Mouse (Mus musculus) heart, embryonic 15.5 days (tissue): ENCODE data around the gene Cldn7. TPM values are rescaled to one million over a fixed set of nuclear protein-coding genes. Genes with fewer than 3 reads are reported as not detected.

Source experiments
- ATAC-seq: fragments of 200-750 bp; cut with Nextera tagmentation; replicated peaks from 2 replicates; pipeline ENCODE4 v1.8.0; 2017; ENCODE audit warnings: low read depth, moderate TSS enrichment; ENCODE audit not compliant: insufficient number of reproducible peaks, insufficient read depth, low FRiP score
- H3K27ac ChIP-seq: fragments of 300-500 bp; sonication (generic); 2 replicates; pipeline ENCODE4 v1.5.1; 2015; ENCODE audit warnings: mild to moderate bottlenecking, inconsistent platforms
- H3K27me3 ChIP-seq: fragments of 300-500 bp; sonication (generic); 2 replicates; pipeline ENCODE4 v1.6.1; 2015; ENCODE audit warnings: inconsistent platforms
- H3K36me3 ChIP-seq: fragments of 300-500 bp; sonication (generic); 2 replicates; pipeline ENCODE4 v1.6.1; 2015; ENCODE audit warnings: mild to moderate bottlenecking, inconsistent platforms
- H3K4me1 ChIP-seq: fragments of 300-500 bp; sonication (generic); replicated peaks from 2 replicates; pipeline ENCODE4 v1.6.1; 2015; ENCODE audit warnings: inconsistent platforms
- H3K4me2 ChIP-seq: fragments of 300-500 bp; sonication (generic); 2 replicates; pipeline ENCODE4 v1.6.1; 2015; ENCODE audit warnings: inconsistent platforms, mild to moderate bottlenecking, moderate library complexity
- H3K4me3 ChIP-seq: fragments of 300-500 bp; sonication (generic); 2 replicates; pipeline ENCODE4 v1.5.1; 2015; ENCODE audit warnings: mild to moderate bottlenecking, inconsistent platforms
- H3K9ac ChIP-seq: fragments of 300-500 bp; sonication (generic); 2 replicates; pipeline ENCODE4 v1.6.1; 2015; ENCODE audit warnings: mild to moderate bottlenecking, inconsistent platforms
- H3K9me3 ChIP-seq: fragments of 300-500 bp; sonication (generic); replicated peaks from 2 replicates; pipeline ENCODE4 v1.6.1; 2016; ENCODE audit warnings: inconsistent platforms
- WGBS: fragments of 180-500 bp; shearing (Covaris S2); methylation state at CpG from one replicate; pipeline ENCODE4 v1.1.7; 2015; ENCODE audit warnings: mixed read lengths; 5-methylcytosine and 5-hydroxymethylcytosine counted together
- polyA plus RNA-seq: library from polyadenylated mRNA; unstranded; fragments of >200 nt; fragmentation: Nextera tagmentation; extraction: Ambion mirVana; gene quantifications from 2 replicates; pipeline ENCODE4 v1.2.1, GENCODE M21; 2015

Cldn7 gene
- polyA plus RNA-seq, 1 experiment from 2014 or later, result 3.8 TPM

DNA sequence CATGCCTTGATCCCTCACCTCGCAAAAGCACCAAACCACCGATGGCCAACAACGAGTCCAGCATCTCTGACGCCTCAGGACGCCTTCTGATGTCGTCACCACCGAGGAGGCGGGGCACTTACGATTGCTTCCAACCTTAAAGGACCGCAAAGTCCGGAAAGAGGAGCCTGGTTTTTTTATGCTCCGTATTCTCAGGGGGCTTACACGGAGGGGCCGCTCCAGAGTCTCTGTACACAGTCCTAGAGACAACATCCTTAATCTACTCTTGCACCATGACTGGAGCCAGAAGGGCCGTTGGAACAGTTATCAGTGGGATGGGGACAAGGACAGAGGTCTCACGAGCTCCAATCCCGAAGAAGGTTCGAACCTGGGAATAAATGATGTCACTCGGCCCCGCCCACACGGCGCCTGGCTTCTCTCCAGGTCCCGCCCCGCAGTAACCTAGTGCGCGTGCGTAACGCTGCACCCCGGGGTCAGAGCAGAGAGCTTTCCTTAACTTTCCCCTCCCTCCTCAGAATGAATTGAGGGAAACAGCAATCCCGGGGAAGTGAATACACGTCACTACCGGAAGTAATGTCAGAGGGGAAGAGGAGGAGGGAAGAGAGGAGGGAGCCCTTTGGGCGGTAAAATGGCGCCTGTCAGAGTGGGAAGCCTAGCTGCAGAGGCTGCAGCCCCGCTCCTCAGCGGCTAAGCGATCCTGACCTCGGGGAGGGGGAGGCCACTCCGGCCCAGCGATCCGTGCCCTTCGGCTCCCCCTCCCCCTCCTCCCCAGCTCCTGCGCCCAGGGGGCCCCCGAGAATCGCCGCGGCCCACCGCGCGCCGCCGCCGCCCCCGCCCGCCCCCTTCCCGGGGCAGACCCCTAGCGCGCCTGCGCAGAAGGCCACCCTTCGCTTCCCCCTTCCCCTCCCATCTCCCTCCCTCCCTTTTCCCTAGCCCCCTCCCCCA lies 15.9 kb downstream of the Cldn7 start:
- peak overlapping the region; percentile 89 for H3K4me2 ChIP-seq
- peaks cover 36% of the 10 kb centered on the region for H3K36me3 ChIP-seq
- under 1% methylated on average over 59 of the region's 60 CpGs for WGBS
- H3K9ac ChIP-seq, result peak overlapping the region; percentile 100
- H3K27ac ChIP-seq, result peak overlapping the region; percentile 100
- H3K4me3 ChIP-seq, result peak overlapping the region; percentile 98
- peak; percentile 97 for ATAC-seq
- H3K4me1 ChIP-seq, result peaks cover 31% of the 10 kb centered on the region
- H3K27me3 ChIP-seq, result no peaks in the 10 kb centered on the region
- no peaks in the 10 kb centered on the region for H3K9me3 ChIP-seq

DNA sequence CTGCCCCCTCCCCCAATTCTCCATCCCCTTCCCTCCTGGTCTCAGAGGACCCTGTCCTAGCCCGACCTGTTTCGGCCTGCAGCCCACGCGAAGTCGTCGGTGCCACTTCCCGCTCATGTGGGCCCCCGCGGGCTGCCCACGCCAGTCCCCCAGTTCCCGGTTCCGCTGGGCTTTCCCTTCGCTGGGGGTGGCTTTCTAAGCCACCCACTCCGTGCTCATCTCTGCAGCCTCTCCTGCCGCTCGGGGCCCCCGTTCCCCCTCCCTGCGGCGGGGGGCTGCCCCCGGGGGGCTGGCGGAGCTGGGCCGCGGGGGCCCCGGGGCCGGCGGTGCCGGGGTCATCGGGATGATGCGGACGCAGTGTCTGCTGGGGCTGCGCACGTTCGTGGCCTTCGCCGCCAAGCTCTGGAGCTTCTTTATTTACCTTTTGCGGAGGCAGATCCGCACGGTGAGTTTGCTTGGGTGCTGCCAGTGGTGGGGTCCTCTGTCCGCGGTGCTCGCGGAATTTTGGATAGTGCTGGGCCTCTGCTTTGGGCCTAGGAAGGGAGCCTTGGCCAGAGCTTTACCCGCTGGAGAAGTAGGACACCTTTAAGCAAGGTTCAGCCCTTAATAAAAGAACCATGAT lies 16.7 kb downstream of the Cldn7 start, which contains the start of gene Ctdnep1:
Ctdnep1 (plus strand) TSS at position 16 of the 622 bp plus-strand sequence.
- ATAC-seq, result no peak
- under 1% methylated on average over 40 of the region's 43 CpGs for WGBS
- Histone ChIP-seq H3K27ac (peak within 1 kb of the TSS; percentile 100), H3K27me3 (no peaks in the 10 kb centered on the region), H3K4me2 (peak within 1 kb of the TSS; percentile 89), H3K4me3 (peak within 1 kb of the TSS; percentile 98), H3K9me3 (no peaks in the 10 kb centered on the region), H3K9ac (peak within 1 kb of the TSS; percentile 100), H3K36me3 (peaks cover 36% of the 10 kb centered on the region), H3K4me1 (peaks cover 31% of the 10 kb centered on the region)

DNA sequence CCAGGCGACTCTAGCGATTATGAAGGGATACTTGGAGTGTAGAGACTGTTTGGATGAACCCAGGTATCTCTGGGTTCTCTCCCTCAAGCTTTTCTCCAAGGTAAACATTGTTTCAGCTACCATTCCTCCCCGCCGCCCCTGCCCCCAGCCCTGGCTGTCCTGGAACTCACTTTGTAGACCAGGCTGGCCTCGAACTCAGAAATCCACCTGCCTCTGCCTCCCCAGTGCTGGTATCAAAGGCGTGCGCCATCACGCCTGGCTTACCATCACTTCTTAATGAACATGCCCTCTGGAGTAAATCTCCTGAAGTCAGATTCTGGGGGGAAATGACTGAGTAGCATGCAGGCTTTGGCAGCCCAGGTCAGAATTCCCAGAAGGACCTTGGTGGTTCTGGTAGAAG lies 17.6 kb downstream of the Cldn7 start, which contains the start of gene Elp5:
Elp5 (minus strand) TSS at position 293 of the 400 bp plus-strand sequence.
- H3K9me3 ChIP-seq, result no peaks in the 10 kb centered on the region
- WGBS, result 44% methylated on average over 8 of the region's 8 CpGs
- peak within 1 kb of the TSS; percentile 98 for H3K4me3 ChIP-seq
- peaks cover 31% of the 10 kb centered on the region for H3K4me1 ChIP-seq
- peaks cover 43% of the 10 kb centered on the region for H3K36me3 ChIP-seq
- no peaks in the 10 kb centered on the region for H3K27me3 ChIP-seq
- peak within 1 kb of the TSS; percentile 100 for H3K9ac ChIP-seq
- no peak for ATAC-seq
- peak within 1 kb of the TSS; percentile 100 for H3K27ac ChIP-seq
- peak within 1 kb of the TSS; percentile 89 for H3K4me2 ChIP-seq

DNA sequence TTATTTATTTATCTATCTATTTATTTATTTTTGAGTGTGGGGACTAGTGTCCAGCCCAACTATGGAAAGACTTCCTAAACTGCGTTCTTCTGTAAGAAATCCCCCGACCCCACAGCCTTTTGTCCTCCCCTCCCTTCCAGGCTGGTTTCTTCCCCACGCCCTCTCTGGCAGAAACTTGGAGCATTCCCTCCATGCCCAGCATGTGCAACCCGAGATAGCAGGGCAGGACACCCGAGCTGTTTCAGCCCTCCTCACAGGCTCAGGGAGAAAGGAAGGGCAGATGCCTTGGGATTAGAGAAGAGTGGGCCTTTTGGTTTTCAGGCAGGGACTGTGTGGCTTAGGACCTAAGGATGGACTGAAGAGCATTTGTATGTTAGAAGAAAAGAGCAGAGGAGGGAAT lies 18.3 kb downstream of the Cldn7 start:
- WGBS, result 14% methylated on average over 5 of the region's 5 CpGs

DNA sequence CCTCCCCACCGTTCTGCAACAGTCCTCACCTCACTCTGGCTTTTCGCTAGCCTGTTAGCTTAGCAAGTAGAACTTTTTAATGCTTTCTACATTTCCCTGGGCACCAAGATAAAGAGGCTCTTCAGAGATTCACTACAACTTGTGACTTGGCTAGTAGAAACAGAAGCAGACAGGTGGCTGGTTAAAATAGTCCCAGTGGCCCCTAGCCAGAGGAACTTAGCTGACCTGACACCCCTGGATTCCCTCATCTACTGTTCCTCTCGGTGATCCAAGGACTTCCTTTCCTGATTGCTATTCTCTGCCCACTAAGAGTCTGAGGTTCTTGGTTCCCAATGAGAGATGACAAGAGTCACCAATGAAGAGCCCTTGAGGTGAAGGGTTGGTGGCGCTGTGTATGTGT lies 18.8 kb downstream of the Cldn7 start:
- peak overlapping the region; percentile 100 for H3K9ac ChIP-seq
- peak overlapping the region; percentile 89 for H3K4me2 ChIP-seq
- H3K9me3 ChIP-seq, result no peaks in the 10 kb centered on the region
- WGBS, result 76% methylated on average over 4 of the region's 4 CpGs
- H3K36me3 ChIP-seq, result peaks cover 47% of the 10 kb centered on the region
- H3K4me1 ChIP-seq, result peaks cover 31% of the 10 kb centered on the region
- peak overlapping the region; percentile 100 for H3K27ac ChIP-seq
- H3K27me3 ChIP-seq, result no peaks in the 10 kb centered on the region
- peak overlapping the region; percentile 98 for H3K4me3 ChIP-seq
- ATAC-seq, result no peak

More for the DNA sequence above, 18.3 kb downstream of the Cldn7 start:
- peaks cover 46% of the 10 kb centered on the region for H3K36me3 ChIP-seq
- H3K4me2 ChIP-seq, result peak overlapping the region; percentile 89
- H3K4me1 ChIP-seq, result peaks cover 31% of the 10 kb centered on the region
- peak overlapping the region; percentile 98 for H3K4me3 ChIP-seq
- H3K27me3 ChIP-seq, result no peaks in the 10 kb centered on the region
- H3K9me3 ChIP-seq, result no peaks in the 10 kb centered on the region
- H3K27ac ChIP-seq, result peak overlapping the region; percentile 100
- H3K9ac ChIP-seq, result peak overlapping the region; percentile 100
- ATAC-seq, result no peak

DNA sequence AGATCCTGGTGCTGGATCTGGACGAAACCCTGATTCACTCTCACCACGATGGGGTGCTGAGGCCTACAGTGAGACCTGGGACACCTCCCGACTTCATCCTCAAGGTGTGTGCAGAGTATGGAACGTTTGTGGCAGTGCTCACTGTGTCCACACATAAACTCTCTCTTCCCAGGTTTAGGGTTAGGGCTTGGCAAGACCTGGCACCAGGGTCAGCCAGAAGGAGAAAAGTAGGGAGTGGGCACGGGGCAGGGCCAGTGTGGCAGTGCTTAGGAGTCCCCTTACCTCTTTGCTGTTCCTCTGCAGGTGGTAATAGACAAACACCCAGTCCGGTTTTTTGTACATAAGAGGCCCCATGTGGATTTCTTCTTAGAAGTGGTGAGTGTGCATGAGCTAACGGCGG lies 19.9 kb downstream of the Cldn7 start:
- H3K27ac ChIP-seq, result no peak overlapping the region
- peaks cover 24% of the 10 kb centered on the region for H3K4me1 ChIP-seq
- no peaks in the 10 kb centered on the region for H3K27me3 ChIP-seq
- 88% methylated on average over 8 of the region's 8 CpGs for WGBS
- no peak overlapping the region for H3K4me2 ChIP-seq
- ATAC-seq, result no peak
- no peaks in the 10 kb centered on the region for H3K9me3 ChIP-seq
- no peak overlapping the region for H3K9ac ChIP-seq
- peaks cover 51% of the 10 kb centered on the region for H3K36me3 ChIP-seq
- H3K4me3 ChIP-seq, result no peak overlapping the region

DNA sequence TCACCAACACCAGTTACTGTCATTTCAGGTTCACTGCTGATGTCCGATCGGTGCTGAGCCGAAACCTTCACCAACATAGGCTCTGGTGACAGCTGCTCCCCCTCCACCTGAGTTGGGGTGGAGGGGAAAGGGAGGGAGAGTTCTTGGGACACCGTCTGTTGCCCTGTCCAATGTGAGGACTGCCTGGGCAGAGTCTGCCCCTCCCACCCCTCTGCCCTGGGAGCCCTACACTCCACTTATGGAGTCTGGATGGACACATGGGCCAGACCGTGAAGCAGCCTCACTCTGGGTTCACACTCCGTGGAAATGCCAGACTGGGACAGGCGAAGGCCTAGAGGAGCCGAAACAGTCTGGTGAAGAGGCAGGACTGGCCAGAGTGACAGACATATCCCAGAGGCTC lies 25.4 kb downstream of the Cldn7 start:
- no peak overlapping the region for H3K4me3 ChIP-seq
- H3K9ac ChIP-seq, result no peak overlapping the region
- ATAC-seq, result no peak

DNA sequence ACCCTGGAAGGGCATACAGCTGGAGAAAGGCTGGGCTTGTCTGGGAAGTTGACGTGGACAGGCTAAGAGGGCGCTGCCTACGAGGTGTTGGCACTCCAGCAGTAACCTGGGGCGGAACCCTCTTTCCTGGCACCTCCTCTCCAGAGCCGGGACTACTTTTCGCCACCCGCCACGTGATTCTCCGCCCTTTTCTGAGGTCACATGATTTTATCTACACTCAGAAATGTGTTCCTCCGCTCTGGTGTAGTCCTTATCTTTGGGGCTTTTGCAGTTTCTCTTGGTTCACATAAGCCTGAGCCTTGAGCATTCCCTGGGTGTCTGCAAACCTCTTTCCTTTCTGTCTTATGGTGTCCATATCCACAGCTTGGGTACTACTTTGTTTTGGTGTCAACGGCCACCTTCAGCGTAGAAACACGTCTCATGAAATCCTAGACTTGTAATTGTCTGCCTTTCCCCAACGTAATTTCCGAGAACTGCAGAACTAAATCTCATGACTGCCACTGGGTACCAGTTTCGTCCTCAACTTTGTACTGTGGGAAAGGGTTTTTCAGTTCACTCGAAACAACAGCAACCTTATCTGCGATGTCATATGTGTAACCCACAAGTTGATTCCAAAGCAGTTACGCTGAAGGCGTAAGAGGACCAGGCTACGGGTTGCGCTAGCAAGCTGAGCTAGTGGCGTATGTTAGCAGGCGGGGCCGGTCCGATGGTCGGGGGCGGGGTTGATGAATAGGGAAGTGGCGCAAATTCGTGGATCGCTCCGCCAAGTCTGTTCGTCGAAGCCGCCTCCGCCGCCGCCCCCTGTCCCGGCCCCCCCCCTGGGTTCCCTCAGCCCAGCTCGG lies 26.5 kb downstream of the Cldn7 start, which contains the start of gene Gabarap:
Gabarap (plus strand) TSS at position 294 of the 842 bp plus-strand sequence.
- ATAC-seq, result peak; percentile 75
- WGBS, result under 1% methylated on average over 40 of the region's 40 CpGs

More for the DNA sequence above, 25.4 kb downstream of the Cldn7 start:
- H3K27me3 ChIP-seq, result no peaks in the 10 kb centered on the region
- peaks cover 63% of the 10 kb centered on the region for H3K36me3 ChIP-seq
- peaks cover 27% of the 10 kb centered on the region for H3K4me1 ChIP-seq
- peak overlapping the region; percentile 96 for H3K27ac ChIP-seq
- 85% methylated on average over 8 of the region's 8 CpGs for WGBS
- H3K9me3 ChIP-seq, result no peaks in the 10 kb centered on the region
- no peak overlapping the region for H3K4me2 ChIP-seq

DNA sequence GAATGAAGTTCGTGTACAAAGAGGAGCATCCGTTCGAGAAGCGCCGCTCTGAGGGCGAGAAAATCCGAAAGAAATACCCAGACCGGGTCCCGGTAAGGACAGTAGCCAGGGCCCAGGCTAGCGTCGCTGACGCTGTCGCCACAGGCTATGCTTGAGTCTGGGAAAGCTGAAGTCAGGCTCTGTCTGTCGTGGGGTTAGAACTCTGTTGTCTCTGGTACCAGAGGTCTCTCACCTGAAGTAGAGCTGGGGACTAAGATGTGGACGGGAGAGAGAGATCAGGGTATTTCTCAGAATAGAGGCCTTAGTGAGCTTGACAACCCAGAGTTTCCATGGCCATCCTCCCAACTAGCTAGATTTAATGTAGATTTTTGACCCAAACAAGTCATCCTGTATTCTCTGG lies 27.1 kb downstream of the Cldn7 start:
- H3K4me1 ChIP-seq, result peaks cover 27% of the 10 kb centered on the region
- H3K36me3 ChIP-seq, result peaks cover 48% of the 10 kb centered on the region
- H3K4me3 ChIP-seq, result peak overlapping the region; percentile 72
- H3K9me3 ChIP-seq, result no peaks in the 10 kb centered on the region
- no peaks in the 10 kb centered on the region for H3K27me3 ChIP-seq
- no peak for ATAC-seq
- peak overlapping the region; percentile 96 for H3K27ac ChIP-seq
- H3K4me2 ChIP-seq, result peak overlapping the region; percentile 80
- H3K9ac ChIP-seq, result peak overlapping the region; percentile 81
- under 1% methylated on average over 15 of the region's 15 CpGs for WGBS

More for the DNA sequence above, 26.5 kb downstream of the Cldn7 start, which contains the start of gene Gabarap:
- H3K27me3 ChIP-seq, result no peaks in the 10 kb centered on the region
- H3K4me1 ChIP-seq, result peaks cover 27% of the 10 kb centered on the region
- peak within 1 kb of the TSS; percentile 80 for H3K4me2 ChIP-seq
- peaks cover 55% of the 10 kb centered on the region for H3K36me3 ChIP-seq
- peak within 1 kb of the TSS; percentile 81 for H3K9ac ChIP-seq
- H3K4me3 ChIP-seq, result peak within 1 kb of the TSS; percentile 72
- H3K27ac ChIP-seq, result peak within 1 kb of the TSS; percentile 96
- H3K9me3 ChIP-seq, result no peaks in the 10 kb centered on the region

DNA sequence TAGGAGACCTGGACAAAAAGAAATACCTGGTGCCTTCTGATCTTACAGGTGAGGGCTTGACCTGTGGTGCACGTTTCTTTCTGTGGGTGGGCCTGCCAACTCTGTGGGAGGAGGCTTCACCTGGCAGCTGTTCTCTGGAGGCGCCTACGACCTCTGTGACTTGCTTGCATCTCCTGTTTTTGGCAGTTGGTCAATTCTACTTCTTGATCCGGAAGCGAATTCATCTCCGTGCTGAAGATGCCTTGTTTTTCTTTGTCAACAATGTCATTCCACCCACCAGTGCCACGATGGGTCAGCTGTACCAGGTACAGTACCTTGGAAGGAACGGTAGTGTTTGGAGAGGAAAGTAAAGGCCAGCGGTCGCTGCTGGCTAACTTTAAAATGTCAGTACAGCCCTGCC lies 27.8 kb downstream of the Cldn7 start:
- Histone ChIP-seq H3K36me3 (peaks cover 41% of the 10 kb centered on the region), H3K9me3 (no peaks in the 10 kb centered on the region), H3K4me3 (peak overlapping the region; percentile 72), H3K27me3 (no peaks in the 10 kb centered on the region), H3K4me2 (peak overlapping the region; percentile 80), H3K9ac (peak overlapping the region; percentile 81; the same call in 1 of the 2 replicates), H3K27ac (no peak overlapping the region), H3K4me1 (peaks cover 28% of the 10 kb centered on the region)
- no peak for ATAC-seq
- WGBS, result 72% methylated on average over 10 of the region's 10 CpGs
